Mouse (Mus musculus): ENCODE measurements around the gene Vmn2r18. TPM values are rescaled to one million over a fixed set of nuclear protein-coding genes. Genes with fewer than 3 reads are reported as not detected.

The Vmn2r18 gene
- total and polyA plus RNA-seq, 3 experiments = 0.05 TPM; not detected in 2

DNA sequence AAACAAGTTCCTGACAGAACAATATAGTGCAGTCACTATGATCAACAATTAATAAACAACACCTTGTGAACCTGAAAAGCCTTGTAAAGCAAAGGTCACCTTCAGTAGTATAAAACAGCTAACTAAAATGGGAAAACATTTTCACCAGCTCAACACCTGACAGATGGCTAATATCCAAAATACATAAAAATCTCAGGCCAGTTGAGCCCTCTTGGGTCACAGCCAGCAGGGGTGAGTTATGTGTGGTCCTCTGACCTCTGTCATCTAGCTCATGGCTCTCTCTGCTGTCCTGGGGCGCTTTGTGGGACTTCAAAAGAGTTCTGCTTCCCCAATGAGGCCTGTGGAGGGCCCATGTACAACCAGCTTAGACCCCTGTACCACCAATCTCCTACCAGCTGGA is 4.1 kb downstream of the Vmn2r18 start:
- TF ChIP-seq GATA2 (IDR thresholded peaks at IDR 0.05; ENCODE audit: borderline replicate concordance, low read depth, low read length) = no peak
- no peak for TF ChIP-seq GATA1 (IDR thresholded peaks at IDR 0.05; ENCODE audit: borderline replicate concordance, low read length)
- no peak for TF ChIP-seq POLR2AphosphoS5 (IDR thresholded peaks at IDR 0.05; ENCODE audit: insufficient replicate concordance, low read depth, low read length)
- TF ChIP-seq CTCF (IDR thresholded peaks at IDR 0.05; ENCODE audit: low read depth, low read length) = no peak
- no peak for TF ChIP-seq TAL1 (conservative IDR thresholded peaks at IDR 0.05; ENCODE audit: low read depth, low read length)
- no peaks in the 10 kb centered on the region for H3K27me3 ChIP-seq (ENCODE audit: insufficient read depth, low read length)
- H3K36me3 ChIP-seq (replicated peaks) = no peaks in the 10 kb centered on the region
- H3K4me1 ChIP-seq (ENCODE audit: insufficient read depth, low read depth, low read length) = no peaks in the 10 kb centered on the region
- ATAC-seq (ENCODE audit: extremely low read depth, insufficient number of reproducible peaks, low FRiP score, poor library complexity, severe bottlenecking) (no peak), DNase-seq (ENCODE audit: low spot score) (no peak)
- no peaks in the 10 kb centered on the region for H3K9me3 ChIP-seq (replicated peaks)
- H3K4me3 ChIP-seq (ENCODE audit: low read depth, low read length) = no peak overlapping the region

Other genes starting within 250 kb of the Vmn2r18 start
- not detected in 2 replicates for gene Gm42906, start 177.9 kb downstream of the Vmn2r18 start, total RNA-seq (2014; fragmentation: Nextera tagmentation)
- gene Gm42906, start 177.9 kb downstream of the Vmn2r18 start, total RNA-seq (2017) = not detected in 2 replicates
- gene Gm42906, start 177.9 kb downstream of the Vmn2r18 start, polyA plus RNA-seq (2012) = not detected in 2 replicates
- 38.3 and 65.0 TPM in 2 replicates for gene Rfc3, start 45.2 kb upstream of the Vmn2r18 start, total RNA-seq (2014; fragmentation: Nextera tagmentation)
- gene Rfc3, start 45.2 kb upstream of the Vmn2r18 start, total RNA-seq (2017) = 97.0 and 97.9 TPM in 2 replicates
- gene Rfc3, start 45.2 kb upstream of the Vmn2r18 start, polyA plus RNA-seq (2012) = 20.6 and 28.3 TPM in 2 replicates

Measured in G1E (cell line).